Mouse (Mus musculus): ENCODE data around the gene Tex36.

Gene Tex36

GRCm38 (mm10) chr7:133602058-133602457 is at the start of gene Tex36:
Tex36 (minus strand) TSS chr7:133602158.
- DNase-seq (ENCODE audit: extremely low read depth, insufficient read length, low spot score) = no peak

GRCm38 (mm10) chr7:133645716-133646115 is 43.8 kb upstream of the Tex36 start:
- no peak for DNase-seq (ENCODE audit: extremely low read depth, insufficient read length, low spot score)

GRCm38 (mm10) chr7:133638821-133639220 is 36.9 kb upstream of the Tex36 start:
- no peak for DNase-seq (ENCODE audit: extremely low read depth, insufficient read length, low spot score)

GRCm38 (mm10) chr7:133638306-133638705 is 36.3 kb upstream of the Tex36 start:
- DNase-seq (ENCODE audit: extremely low read depth, insufficient read length, low spot score) = no peak

DNA sequence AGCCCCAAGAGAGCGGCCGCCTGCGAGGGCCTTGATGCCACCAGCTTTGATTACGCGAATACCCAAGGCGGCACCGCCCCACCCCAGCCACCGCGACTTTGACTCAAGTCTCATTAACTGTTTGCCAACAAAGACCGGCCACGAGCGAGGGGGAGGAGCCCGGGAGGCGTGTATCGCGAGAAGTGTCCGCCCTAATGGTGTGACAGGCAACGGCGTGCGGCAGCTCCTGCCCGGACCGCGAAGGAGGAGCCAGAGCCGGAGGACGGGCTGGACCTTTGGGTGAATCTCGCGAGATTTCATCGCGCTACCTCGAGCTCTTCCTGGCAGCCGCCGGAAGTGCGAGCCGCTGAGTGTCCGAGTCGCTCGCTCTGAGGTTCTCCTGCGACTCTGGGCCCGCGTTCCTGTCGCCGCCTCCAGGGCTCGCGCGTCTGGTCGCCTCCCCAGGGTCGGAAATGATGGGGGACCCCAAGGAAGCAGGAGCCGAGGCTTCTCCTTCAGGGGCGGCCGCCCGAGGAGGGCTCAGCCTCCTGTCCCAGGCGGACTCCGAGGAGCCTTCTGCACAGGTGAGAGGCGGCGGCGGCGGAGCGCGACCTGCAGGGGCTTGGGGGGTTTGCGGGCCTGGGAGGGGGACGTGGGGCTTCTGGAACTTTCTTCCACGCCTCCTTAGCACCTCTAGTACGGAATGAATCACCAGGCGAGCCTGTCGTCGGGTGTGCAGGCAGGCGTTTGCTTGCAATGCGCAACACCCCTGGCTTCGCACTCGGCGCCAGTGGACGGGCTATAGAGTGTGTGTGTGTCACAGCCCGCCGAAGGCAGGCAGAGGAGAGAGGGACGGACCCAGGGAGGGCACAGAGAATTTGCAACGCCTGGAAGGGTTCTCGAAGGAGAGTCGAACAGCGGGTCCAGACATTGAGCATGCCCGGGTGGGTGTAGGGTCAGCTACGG is 35.7 kb upstream of the Tex36 start, which contains the start of gene Edrf1:
TSS of gene Edrf1 (plus strand) at position 183 of the 945 bp plus-strand sequence.
- DNase-seq (ENCODE audit: extremely low read depth, insufficient read length, low spot score) = peak; percentile 100

DNA sequence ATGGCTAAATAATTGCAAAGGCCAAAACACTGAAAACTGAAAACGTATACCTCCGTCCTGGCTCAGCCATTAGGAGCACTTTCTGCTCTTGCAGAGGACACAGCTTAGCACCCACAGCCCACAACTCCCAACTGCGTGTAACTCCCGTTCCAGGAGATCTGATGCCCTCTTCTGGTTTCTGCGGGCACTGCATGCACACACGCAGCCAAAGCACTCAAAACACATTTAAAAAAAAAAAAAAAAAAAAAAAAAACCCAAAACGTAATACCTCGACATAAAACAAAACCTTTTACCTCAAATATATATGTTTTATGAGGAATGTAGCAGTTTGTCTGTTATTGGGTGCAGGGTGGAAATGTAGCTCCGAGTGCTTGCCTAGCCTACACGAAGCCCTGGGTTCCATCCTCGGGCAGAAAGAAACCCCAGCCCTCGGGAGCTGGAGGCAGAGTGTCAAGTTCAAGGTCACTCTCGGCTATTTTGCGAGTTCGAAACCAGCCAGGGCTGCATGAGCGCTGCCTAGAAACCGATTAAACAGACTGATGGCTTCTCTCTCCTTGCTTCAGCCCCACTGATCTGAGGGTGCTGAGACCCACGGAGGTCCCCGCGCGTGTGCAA is 34.9 kb upstream of the Tex36 start:
- DNase-seq (ENCODE audit: extremely low read depth, insufficient read length, low spot score) = peak; percentile 63

DNA sequence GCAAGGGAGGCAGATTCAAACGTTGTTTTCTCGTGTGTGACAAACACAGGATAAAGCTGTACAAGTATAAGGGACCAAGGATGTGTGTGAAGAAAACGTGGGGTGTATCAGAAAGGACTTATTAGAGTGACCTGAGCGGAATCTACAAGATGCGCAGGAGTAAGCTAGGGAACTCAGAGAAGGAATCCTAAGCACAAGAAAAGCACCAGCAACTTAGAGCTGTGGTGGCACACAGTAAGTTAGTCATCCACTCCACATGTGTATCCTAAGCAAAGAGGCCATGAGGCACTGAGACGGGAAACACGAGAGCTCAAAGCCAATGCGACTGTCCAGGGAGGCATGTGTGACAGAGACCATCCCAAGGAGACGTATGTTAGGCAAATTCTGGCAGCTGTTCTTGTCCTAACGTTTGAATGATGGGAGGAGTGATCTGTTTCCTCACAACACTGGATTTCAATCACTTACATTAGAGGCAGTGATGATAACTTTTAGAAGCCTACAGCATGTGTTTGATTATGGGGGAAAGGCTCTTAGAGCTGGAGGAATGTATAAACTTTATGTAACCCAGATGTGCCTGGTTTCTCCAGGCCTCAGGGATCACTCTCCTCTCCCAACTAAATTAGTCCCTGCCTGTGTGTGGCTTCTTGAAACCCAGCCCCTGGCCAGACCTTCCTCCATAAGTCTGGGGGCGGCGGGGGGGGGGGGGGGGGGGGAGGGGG is 33.1 kb upstream of the Tex36 start:
- no peak for DNase-seq (ENCODE audit: extremely low read depth, insufficient read length, low spot score)

DNA sequence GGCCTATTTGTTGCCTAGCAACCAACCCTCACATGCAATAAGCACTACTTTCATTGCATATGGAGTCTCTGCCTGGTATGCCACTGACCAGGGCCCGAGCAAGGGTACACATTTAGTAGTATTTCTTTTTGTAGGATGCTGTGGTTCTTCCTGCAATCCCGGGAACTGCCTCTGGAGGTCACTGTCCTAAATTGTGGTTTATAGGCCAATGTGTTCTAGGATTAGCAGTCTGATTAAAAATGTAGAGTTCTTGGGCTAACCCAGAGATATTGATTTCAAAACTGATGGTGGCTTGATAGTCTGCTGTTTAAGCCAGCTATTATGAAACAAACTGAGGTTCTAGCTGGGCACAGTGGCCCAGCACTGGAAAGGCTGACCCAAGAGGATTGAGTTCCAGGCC is 30.5 kb upstream of the Tex36 start:
- DNase-seq (ENCODE audit: extremely low read depth, insufficient read length, low spot score) = peak; percentile 22

- peak; percentile 20 for DNase-seq (ENCODE audit: extremely low read depth, insufficient read length, low spot score)
Measured at GRCm38 (mm10) chr7:133630821-133631220, 28.9 kb upstream of the Tex36 start.

DNA sequence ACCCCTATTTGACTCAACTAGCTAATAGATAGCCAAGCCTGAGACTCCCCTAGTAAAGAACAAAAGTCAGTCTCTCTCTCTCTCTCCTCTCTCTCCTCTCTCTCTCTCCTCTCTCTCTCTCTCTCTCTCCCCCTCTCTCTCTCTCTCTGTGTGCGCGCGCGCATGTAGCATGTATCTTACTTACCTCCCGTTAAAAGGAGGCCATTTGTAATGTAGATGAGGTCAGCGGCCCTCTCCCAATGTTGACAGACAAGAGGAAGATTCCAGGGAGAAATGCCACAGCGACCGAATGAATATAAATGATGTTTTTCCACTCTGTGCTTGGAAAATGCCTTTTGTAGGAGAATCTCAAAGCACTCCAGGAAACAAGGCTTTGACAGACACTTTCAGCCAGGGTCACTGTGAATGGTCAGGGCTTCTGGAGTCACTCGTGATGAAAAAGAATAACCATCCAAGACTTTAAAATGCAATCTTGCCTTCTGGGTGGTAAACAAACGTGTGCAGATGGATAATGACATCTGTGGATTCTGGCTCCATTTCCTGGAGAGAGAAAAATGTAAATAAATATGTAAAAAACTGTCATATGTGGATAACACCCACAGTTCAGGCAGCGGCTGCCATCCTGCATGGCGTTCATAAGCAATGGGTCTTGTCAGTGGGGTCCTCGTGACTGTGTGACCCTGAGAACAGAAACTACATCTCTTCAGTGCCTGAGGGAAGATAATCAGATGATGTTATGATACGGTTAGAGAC is 25.4 kb upstream of the Tex36 start:
- no peak for DNase-seq (ENCODE audit: extremely low read depth, insufficient read length, low spot score)

- DNase-seq (ENCODE audit: extremely low read depth, insufficient read length, low spot score) = no peak
Measured at GRCm38 (mm10) chr7:133623226-133623625, 21.3 kb upstream of the Tex36 start.

- no peak for DNase-seq (ENCODE audit: extremely low read depth, insufficient read length, low spot score)
Measured at GRCm38 (mm10) chr7:133620721-133621120, 18.8 kb upstream of the Tex36 start.

DNA sequence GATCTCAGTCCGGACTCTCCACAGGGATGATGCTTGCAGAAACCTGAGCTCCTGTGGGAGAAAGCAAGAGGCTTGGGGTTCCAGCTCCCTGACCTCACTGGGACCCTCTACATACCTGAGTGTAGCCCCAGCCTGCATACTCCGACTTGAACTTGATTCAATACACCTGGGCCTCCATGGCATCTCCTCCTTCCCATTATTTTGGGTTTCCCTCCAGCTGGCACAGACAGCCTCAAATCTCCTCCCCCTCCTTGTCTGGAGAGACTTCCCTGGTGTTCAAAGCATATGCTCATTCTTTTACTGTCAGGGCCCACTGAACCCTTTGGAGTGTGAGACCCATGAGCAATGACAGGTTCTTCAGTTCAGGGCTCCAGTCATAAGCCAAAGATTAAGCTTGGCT is 11.0 kb upstream of the Tex36 start:
- no peak for DNase-seq (ENCODE audit: extremely low read depth, insufficient read length, low spot score)

GRCm38 (mm10) chr7:133609585-133609984 is 7.6 kb upstream of the Tex36 start:
- no peak for DNase-seq (ENCODE audit: extremely low read depth, insufficient read length, low spot score)

- DNase-seq (ENCODE audit: extremely low read depth, insufficient read length, low spot score) = no peak
Measured at GRCm38 (mm10) chr7:133608631-133609340, 6.8 kb upstream of the Tex36 start.

DNA sequence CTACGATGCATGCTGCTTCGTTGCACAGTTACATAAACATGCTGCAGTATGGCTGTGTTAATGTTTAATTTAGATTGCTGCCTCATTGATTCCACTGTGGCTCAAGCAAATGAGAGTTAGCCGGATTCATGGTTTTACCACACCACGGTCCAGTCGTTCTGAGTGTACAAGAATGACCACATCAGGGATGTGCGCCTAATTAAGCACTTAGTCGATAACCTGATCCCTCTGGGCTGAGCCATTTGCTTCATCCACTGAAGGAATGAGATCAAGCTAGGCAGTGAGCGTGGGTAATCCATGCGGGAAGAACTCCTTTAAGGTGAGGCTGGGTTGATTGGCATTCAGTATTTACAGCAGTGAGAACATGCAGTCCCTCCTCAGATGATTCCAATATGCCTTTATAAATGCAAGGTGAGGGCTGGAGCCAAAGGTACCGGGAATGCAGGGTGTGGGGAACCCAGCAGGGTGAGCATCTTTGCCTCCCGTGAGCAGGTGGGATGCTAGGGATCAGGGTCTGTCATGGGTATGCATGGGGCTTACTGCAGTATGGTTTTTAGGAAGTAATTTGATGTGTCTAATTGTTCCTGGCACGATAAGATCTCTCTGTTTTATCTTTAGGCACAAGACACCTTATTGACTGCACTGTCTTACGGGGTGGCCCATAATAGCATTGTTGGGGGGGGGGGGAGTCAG is 6.1 kb upstream of the Tex36 start:
- no peak for DNase-seq (ENCODE audit: extremely low read depth, insufficient read length, low spot score)

- no peak for DNase-seq (ENCODE audit: extremely low read depth, insufficient read length, low spot score)
Measured at GRCm38 (mm10) chr7:133607331-133607730, 5.4 kb upstream of the Tex36 start.

DNA sequence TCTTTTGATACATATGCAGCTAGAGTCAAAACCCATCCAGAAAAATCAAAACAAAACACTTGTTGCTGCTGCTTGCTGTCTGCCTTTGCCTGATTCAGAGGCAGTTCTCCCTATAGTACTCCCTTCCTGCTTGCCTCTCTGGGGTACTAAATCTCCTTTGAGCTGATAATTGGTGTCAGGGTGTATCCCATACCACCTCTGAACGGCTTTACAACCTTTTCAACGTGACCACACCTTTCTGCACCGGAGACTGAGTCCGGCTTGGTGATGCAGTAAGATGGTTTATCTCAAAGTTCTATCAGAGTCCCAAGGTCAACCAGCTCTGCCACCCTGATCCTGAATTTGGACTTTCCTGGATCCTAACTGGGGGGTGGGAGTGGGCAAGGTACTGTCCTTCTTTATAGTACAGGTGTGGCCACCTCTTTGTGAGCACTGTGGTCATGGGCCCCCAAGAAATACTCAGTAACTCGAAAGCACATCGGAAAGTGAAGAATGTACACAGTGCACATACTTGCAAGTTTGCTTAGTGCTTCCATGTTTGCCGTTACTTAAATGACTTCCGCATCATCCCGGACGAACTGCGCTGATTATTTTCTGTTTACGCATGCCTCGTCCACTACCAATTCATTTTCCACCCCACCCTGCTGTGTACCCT is 2.6 kb upstream of the Tex36 start:
- no peak for DNase-seq (ENCODE audit: extremely low read depth, insufficient read length, low spot score)

DNA sequence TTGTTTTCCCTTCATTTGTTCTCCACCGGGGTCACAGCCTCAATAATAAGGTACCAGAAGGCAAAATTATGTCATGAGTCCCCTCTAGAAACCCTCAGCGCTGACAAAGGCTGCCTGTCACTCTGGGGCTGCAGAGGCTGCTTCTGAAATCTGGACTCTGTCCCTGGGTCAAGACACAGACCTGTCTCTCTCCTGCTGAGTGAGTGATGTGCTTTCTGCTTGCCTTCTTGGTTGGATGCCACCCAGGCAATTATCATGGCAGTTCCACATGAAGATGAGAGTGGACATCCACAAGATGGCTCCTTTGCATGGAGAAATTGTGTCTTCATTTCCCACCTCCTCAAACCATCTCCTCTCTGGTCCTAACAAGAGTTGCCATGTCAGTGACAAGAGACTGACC is 1.2 kb upstream of the Tex36 start:
- DNase-seq (ENCODE audit: extremely low read depth, insufficient read length, low spot score) = no peak

Measured in 3134 (cell line).